Mouse (Mus musculus): Measurements from ENCODE around the gene Lhx2. TPM values are rescaled to one million over a fixed set of nuclear protein-coding genes. Genes with fewer than 3 reads are reported as not detected.

Lhx2 gene
- polyA plus RNA-seq, 1 experiment: 0.08 TPM

DNA sequence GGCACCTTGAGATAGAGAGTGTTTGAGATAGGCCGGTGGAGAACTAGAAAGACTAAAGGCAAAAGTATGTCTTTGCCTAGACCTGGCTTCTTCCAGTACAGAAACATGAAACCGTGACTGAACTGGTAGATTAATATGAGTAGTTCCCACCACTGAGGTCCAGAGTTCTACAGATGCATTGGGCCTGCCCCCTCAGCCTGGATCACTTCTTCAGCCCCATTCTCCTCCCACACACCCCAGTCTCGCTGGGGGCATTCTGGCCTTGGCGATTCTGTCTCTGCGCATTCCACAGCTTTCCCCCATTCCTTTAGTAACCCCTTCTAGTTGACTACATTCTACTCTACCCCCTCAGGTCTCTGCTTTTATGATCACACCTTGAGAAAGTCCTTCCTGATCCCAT, 1.4 kb upstream of the Lhx2 start:
- Histone ChIP-seq H3K27me3 (replicated peaks; ENCODE audit: control insufficient read depth, insufficient read depth, low read length) (peaks cover 17% of the 10 kb centered on the region), H3K36me3 (ENCODE audit: control insufficient read depth, insufficient read depth, low read length) (no peaks in the 10 kb centered on the region), H3K27ac (ENCODE audit: insufficient read depth, low read depth, low read length) (no peak overlapping the region), H3K4me1 (ENCODE audit: control insufficient read depth, insufficient read depth, low read length) (no peaks in the 10 kb centered on the region), H3K4me3 (ENCODE audit: insufficient read depth, low read depth, low read length) (no peak overlapping the region)
- no peak for TF ChIP-seq CTCF (conservative IDR thresholded peaks at IDR 0.05; ENCODE audit: insufficient read depth, insufficient read length, low read depth, low read length)
- TF ChIP-seq POLR2A (IDR thresholded peaks at IDR 0.05; ENCODE audit: low read depth, low read length): no peak
- 61% methylated on average over 5 of the region's 5 CpGs for WGBS
- no peak for DNase-seq

DNA sequence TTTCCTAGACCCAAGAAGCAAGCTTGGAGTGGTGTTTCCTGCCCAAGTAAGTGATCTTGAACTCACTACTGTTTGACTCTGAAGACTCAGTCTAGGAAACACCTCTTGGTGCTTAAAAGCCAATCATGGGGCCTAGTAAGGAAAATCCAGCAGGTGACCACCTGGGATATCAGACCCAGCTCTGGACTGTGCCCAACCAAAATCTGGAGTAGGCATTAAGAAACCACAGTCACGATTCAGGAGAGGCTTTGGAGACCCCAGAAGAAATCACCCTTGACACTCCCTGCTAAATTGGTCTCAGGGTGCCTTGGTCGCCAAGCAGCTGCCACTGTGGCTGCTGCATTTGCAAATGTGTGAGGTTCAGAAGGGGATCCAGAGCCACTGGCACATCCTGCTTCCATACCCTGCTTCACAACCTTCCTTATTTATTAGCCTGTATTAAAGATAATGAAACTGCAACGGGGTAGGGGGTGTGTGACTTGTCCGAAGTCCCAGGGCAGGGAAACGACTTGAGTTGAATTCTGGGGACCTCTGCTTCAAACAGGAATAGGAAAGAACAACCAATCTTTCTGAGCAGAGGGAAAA, 641 bp upstream of the Lhx2 start:
- H3K27ac ChIP-seq (ENCODE audit: insufficient read depth, low read depth, low read length): no peak overlapping the region
- DNase-seq: no peak
- 34% methylated on average over 5 of the region's 5 CpGs for WGBS
- H3K36me3 ChIP-seq (ENCODE audit: control insufficient read depth, insufficient read depth, low read length): no peaks in the 10 kb centered on the region
- H3K27me3 ChIP-seq (replicated peaks; ENCODE audit: control insufficient read depth, insufficient read depth, low read length): peaks cover 19% of the 10 kb centered on the region
- no peak overlapping the region for H3K4me3 ChIP-seq (ENCODE audit: insufficient read depth, low read depth, low read length)
- TF ChIP-seq POLR2A (IDR thresholded peaks at IDR 0.05; ENCODE audit: low read depth, low read length): no peak
- no peak for TF ChIP-seq CTCF (conservative IDR thresholded peaks at IDR 0.05; ENCODE audit: insufficient read depth, insufficient read length, low read depth, low read length)
- no peaks in the 10 kb centered on the region for H3K4me1 ChIP-seq (ENCODE audit: control insufficient read depth, insufficient read depth, low read length)

GRCm38 (mm10) chr2:38339910-38340625, 987 bp downstream of the Lhx2 start:
- no peaks in the 10 kb centered on the region for H3K36me3 ChIP-seq (ENCODE audit: control insufficient read depth, insufficient read depth, low read length)
- TF ChIP-seq POLR2A (IDR thresholded peaks at IDR 0.05; ENCODE audit: low read depth, low read length) (no peak), CTCF (conservative IDR thresholded peaks at IDR 0.05; ENCODE audit: insufficient read depth, insufficient read length, low read depth, low read length) (no peak)
- DNase-seq: no peak
- WGBS: 6% methylated on average over 9 of the region's 9 CpGs
- H3K4me3 ChIP-seq (ENCODE audit: insufficient read depth, low read depth, low read length): peak overlapping the region; percentile 40
- no peak overlapping the region for H3K27ac ChIP-seq (ENCODE audit: insufficient read depth, low read depth, low read length)
- H3K4me1 ChIP-seq (ENCODE audit: control insufficient read depth, insufficient read depth, low read length): no peaks in the 10 kb centered on the region
- peaks cover 26% of the 10 kb centered on the region for H3K27me3 ChIP-seq (replicated peaks; ENCODE audit: control insufficient read depth, insufficient read depth, low read length)

DNA sequence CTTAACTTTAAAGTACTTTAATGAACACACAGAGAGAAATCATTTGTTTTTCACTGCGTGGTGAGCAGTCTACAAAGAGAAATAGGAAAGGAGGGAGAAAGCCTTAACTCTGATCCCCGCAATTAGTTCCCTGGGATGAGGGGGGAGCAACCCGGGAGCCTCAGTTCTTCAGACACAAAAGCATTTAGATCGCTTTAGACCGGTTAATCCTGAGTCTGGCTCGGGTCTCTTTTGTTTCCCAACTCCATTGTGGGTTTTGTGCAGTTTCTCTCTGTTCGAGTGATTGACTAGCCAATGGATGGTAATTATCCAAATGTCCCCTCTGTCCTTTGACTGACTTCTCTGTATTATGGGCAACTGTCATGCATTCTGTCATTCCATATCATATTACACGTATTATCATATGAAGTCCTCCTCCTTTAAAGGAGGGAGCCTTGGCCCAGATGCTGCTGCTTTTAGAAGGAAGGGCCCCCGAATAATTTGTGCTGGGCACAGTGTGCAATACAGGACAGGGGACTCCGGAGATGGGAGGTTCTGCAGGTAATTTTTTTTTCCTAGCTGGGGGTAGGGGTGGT, 1.6 kb downstream of the Lhx2 start:
- Histone ChIP-seq H3K27me3 (replicated peaks; ENCODE audit: control insufficient read depth, insufficient read depth, low read length) (peaks cover 27% of the 10 kb centered on the region), H3K4me1 (ENCODE audit: control insufficient read depth, insufficient read depth, low read length) (no peaks in the 10 kb centered on the region), H3K4me3 (ENCODE audit: insufficient read depth, low read depth, low read length) (no peak overlapping the region), H3K36me3 (ENCODE audit: control insufficient read depth, insufficient read depth, low read length) (no peaks in the 10 kb centered on the region), H3K27ac (ENCODE audit: insufficient read depth, low read depth, low read length) (no peak overlapping the region)
- TF ChIP-seq CTCF (conservative IDR thresholded peaks at IDR 0.05; ENCODE audit: insufficient read depth, insufficient read length, low read depth, low read length) (no peak), POLR2A (IDR thresholded peaks at IDR 0.05; ENCODE audit: low read depth, low read length) (no peak)
- 6% methylated on average over 10 of the region's 10 CpGs for WGBS
- DNase-seq: no peak

DNA sequence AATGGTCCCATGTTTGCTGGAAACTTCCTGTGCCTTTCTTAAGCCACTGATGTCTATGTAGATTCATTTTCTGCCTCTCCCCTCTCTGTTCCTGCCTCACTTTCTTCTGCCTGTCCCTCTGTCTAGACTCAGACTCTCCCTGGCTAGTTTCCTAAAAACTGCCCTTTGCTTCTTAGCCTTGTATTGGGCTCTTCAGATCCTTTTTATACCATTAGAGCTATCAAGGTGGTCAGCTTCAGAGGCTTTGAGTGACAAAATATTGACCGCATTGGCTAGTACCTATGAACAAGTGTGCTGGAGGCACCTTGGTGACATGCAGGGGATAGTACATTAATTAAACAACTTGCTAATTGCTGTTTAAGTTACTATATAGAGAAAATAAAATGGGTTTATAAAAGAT, 4.5 kb downstream of the Lhx2 start:
- no peak for DNase-seq
- H3K4me1 ChIP-seq (ENCODE audit: control insufficient read depth, insufficient read depth, low read length): no peaks in the 10 kb centered on the region
- WGBS: 15% methylated on average over 1 of the region's 1 CpGs
- no peak overlapping the region for H3K4me3 ChIP-seq (ENCODE audit: insufficient read depth, low read depth, low read length)
- no peak for TF ChIP-seq CTCF (conservative IDR thresholded peaks at IDR 0.05; ENCODE audit: insufficient read depth, insufficient read length, low read depth, low read length)
- TF ChIP-seq POLR2A (IDR thresholded peaks at IDR 0.05; ENCODE audit: low read depth, low read length): no peak
- no peaks in the 10 kb centered on the region for H3K36me3 ChIP-seq (ENCODE audit: control insufficient read depth, insufficient read depth, low read length)
- H3K27ac ChIP-seq (ENCODE audit: insufficient read depth, low read depth, low read length): no peak overlapping the region
- H3K27me3 ChIP-seq (replicated peaks; ENCODE audit: control insufficient read depth, insufficient read depth, low read length): peaks cover 28% of the 10 kb centered on the region

GRCm38 (mm10) chr2:38344727-38345126, 5.6 kb downstream of the Lhx2 start:
- H3K27ac ChIP-seq (ENCODE audit: insufficient read depth, low read depth, low read length): no peak overlapping the region
- H3K4me3 ChIP-seq (ENCODE audit: insufficient read depth, low read depth, low read length): no peak overlapping the region
- H3K27me3 ChIP-seq (replicated peaks; ENCODE audit: control insufficient read depth, insufficient read depth, low read length): peaks cover 22% of the 10 kb centered on the region
- no peaks in the 10 kb centered on the region for H3K36me3 ChIP-seq (ENCODE audit: control insufficient read depth, insufficient read depth, low read length)
- TF ChIP-seq CTCF (conservative IDR thresholded peaks at IDR 0.05; ENCODE audit: insufficient read depth, insufficient read length, low read depth, low read length): no peak
- no peak for TF ChIP-seq POLR2A (IDR thresholded peaks at IDR 0.05; ENCODE audit: low read depth, low read length)
- no peaks in the 10 kb centered on the region for H3K4me1 ChIP-seq (ENCODE audit: control insufficient read depth, insufficient read depth, low read length)
- no peak for DNase-seq

DNA sequence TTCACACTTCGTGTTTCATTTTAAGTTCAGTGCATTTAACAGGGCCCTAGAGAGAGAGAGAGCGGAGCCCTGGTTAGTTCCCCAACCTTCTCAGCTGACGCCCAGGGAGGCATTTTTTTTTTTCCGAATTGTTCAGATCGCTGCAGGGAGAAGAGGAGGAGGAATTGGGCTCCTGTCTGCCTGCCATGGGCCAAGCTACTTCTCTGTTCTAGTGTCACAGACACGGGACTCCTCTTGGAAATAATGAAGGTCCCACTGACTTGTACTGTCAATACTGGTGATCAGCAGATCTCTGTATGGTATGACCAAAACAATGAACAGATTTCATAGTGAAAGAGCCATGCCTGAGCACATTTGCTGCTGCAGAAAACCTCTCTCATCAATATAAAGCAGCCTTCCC, 7.3 kb downstream of the Lhx2 start:
- H3K4me1 ChIP-seq (ENCODE audit: control insufficient read depth, insufficient read depth, low read length): no peaks in the 10 kb centered on the region
- no peak for TF ChIP-seq CTCF (conservative IDR thresholded peaks at IDR 0.05; ENCODE audit: insufficient read depth, insufficient read length, low read depth, low read length)
- no peak for TF ChIP-seq POLR2A (IDR thresholded peaks at IDR 0.05; ENCODE audit: low read depth, low read length)
- H3K27me3 ChIP-seq (replicated peaks; ENCODE audit: control insufficient read depth, insufficient read depth, low read length): peaks cover 19% of the 10 kb centered on the region
- H3K4me3 ChIP-seq (ENCODE audit: insufficient read depth, low read depth, low read length): no peak overlapping the region
- H3K27ac ChIP-seq (ENCODE audit: insufficient read depth, low read depth, low read length): no peak overlapping the region
- DNase-seq: no peak
- WGBS: 11% methylated on average over 6 of the region's 6 CpGs
- no peaks in the 10 kb centered on the region for H3K36me3 ChIP-seq (ENCODE audit: control insufficient read depth, insufficient read depth, low read length)
